Mouse (Mus musculus) hindbrain, embryonic 11.5 days (tissue): ENCODE results near the gene Chek2. TPM values are rescaled to one million over a fixed set of nuclear protein-coding genes. Genes with fewer than 3 reads are reported as not detected.

Experiments used
- ATAC-seq: fragments of 200-750 bp; cut with Nextera tagmentation; 2 replicates; pipeline ENCODE4 v1.8.0; 2017; ENCODE audit warnings: mild to moderate bottlenecking, moderate TSS enrichment, moderate library complexity; ENCODE audit not compliant: low FRiP score
- DNase-seq: peaks from one replicate; pipeline ENCODE4 v3.0.0-alpha.2; 2015; ENCODE audit warnings: low spot score
- H3K27ac ChIP-seq: fragments of 300-500 bp; sonication (generic); 2 replicates; pipeline ENCODE4 v1.5.1; 2014; ENCODE audit warnings: mild to moderate bottlenecking, low read depth, low read length
- H3K27me3 ChIP-seq: fragments of 300-500 bp; sonication (generic); 2 replicates; pipeline ENCODE4 v1.6.1; 2014; ENCODE audit warnings: mild to moderate bottlenecking, low read length, moderate library complexity, mixed read lengths; ENCODE audit not compliant: control insufficient read depth, insufficient read depth
- H3K36me3 ChIP-seq: fragments of 300-500 bp; sonication (generic); 2 replicates; pipeline ENCODE4 v1.6.1; 2014; ENCODE audit warnings: mild to moderate bottlenecking, low read length, moderate library complexity, mixed read lengths; ENCODE audit not compliant: control insufficient read depth, insufficient read depth
- H3K4me1 ChIP-seq: fragments of 300-500 bp; sonication (generic); replicated peaks from 2 replicates; pipeline ENCODE4 v1.6.1; 2014; ENCODE audit warnings: low read length, mixed read lengths; ENCODE audit not compliant: control insufficient read depth, insufficient read depth
- H3K4me2 ChIP-seq: fragments of 300-500 bp; sonication (generic); replicated peaks from 2 replicates; pipeline ENCODE4 v1.6.1; 2014; ENCODE audit warnings: mild to moderate bottlenecking, low read depth, low read length
- H3K4me3 ChIP-seq: fragments of 300-500 bp; sonication (generic); 2 replicates; pipeline ENCODE4 v1.5.1; 2014; ENCODE audit warnings: low read depth, low read length
- H3K9ac ChIP-seq: fragments of 300-500 bp; sonication (generic); 2 replicates; pipeline ENCODE4 v1.6.1; 2014; ENCODE audit warnings: low read depth, low read length
- H3K9me3 ChIP-seq: fragments of 300-500 bp; sonication (generic); 2 replicates; pipeline ENCODE4 v1.6.1; 2016; ENCODE audit warnings: low read length; ENCODE audit not compliant: control insufficient read depth
- WGBS: fragments of 180-500 bp; shearing (Covaris S2); extraction: QIAGEN DNeasy Blood & Tissue Kit; methylation state at CpG from one replicate; pipeline ENCODE4 v1.1.7; 2014; 5-methylcytosine and 5-hydroxymethylcytosine counted together
- polyA plus RNA-seq: library from polyadenylated mRNA; unstranded; fragments of >200 nt; fragmentation: Nextera tagmentation; extraction: Ambion mirVana; gene quantifications from 2 replicates; pipeline ENCODE4 v1.2.1, GENCODE M21; 2014

Chek2 gene
- polyA plus RNA-seq, 1 experiment from 2014 or later = 24.3 TPM

DNA sequence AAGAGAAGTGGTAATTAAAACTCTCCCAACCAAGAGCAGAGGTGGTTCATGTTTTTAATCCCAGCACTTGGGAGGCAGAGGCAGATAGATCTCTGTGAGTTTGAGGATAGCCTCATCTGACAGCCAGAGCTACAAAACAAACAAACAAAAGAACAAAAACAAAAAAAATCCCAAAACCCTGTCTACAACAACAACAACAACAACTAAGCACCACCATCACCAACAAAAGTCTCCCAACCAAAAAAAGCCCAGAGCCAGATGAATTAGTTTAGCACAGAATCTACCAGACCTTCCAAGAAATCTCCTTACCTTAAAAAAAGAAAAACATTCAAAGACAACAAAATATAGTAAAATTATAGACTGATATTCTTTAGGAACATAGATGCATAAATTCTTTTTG lies 60.6 kb downstream of the Chek2 start:
- peaks cover 5% of the 10 kb centered on the region; the same call in 1 of the 2 replicates for H3K4me1 ChIP-seq
- H3K9ac ChIP-seq = no peak overlapping the region
- no peaks in the 10 kb centered on the region for H3K9me3 ChIP-seq
- DNase-seq (no peak), ATAC-seq (no peak)
- H3K36me3 ChIP-seq = no peaks in the 10 kb centered on the region
- H3K27me3 ChIP-seq = no peaks in the 10 kb centered on the region
- H3K4me3 ChIP-seq = no peak overlapping the region
- H3K27ac ChIP-seq = no peak overlapping the region
- no peak overlapping the region for H3K4me2 ChIP-seq

DNA sequence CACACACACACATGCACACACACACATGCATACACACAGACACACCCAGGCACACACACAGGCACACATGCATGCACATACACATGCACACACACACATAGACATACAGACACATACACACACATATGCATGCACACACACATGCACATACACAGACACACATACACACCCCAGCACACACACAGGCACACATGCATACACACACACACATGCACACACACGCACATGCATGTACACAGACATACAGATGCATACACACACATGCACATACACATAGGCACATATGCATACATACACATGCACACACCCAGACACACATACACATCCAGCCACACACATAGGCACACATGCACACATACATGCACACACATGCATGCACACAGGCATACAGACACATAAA lies 66.9 kb downstream of the Chek2 start:
- no peak for ATAC-seq

DNA sequence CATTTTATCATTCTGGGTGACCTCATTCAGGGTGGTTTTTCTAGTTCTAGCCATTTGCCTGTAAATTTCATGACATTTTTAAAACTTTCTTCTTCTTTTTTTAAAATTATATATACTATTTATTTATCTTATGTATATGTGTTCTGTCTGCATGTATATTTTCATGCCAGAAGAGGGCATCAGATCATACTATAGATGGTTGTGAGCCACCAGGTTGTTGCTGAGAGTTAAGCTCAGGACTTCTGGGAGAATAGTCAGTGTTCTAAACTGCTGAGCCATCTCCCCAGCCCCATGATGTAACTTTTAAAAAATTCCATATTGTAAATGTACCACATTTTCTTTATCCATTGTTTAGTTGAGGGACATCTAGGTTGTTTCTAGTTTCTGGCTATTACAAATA lies 69.1 kb downstream of the Chek2 start:
- no peaks in the 10 kb centered on the region for H3K4me1 ChIP-seq
- no peaks in the 10 kb centered on the region for H3K36me3 ChIP-seq
- ATAC-seq = no peak
- H3K9ac ChIP-seq = no peak overlapping the region
- H3K27me3 ChIP-seq = no peaks in the 10 kb centered on the region
- no peak overlapping the region for H3K4me3 ChIP-seq
- H3K27ac ChIP-seq = no peak overlapping the region
- H3K9me3 ChIP-seq = no peaks in the 10 kb centered on the region
- DNase-seq = no peak
- no peak overlapping the region for H3K4me2 ChIP-seq

More for the DNA sequence above, 66.9 kb downstream of the Chek2 start:
- H3K4me2 ChIP-seq = no peak overlapping the region
- no peaks in the 10 kb centered on the region for H3K4me1 ChIP-seq
- 97% methylated on average over 1 of the region's 1 CpGs for WGBS
- H3K4me3 ChIP-seq = no peak overlapping the region
- H3K27ac ChIP-seq = no peak overlapping the region
- H3K9ac ChIP-seq = no peak overlapping the region
- H3K27me3 ChIP-seq = no peaks in the 10 kb centered on the region
- DNase-seq = no peak
- no peaks in the 10 kb centered on the region for H3K9me3 ChIP-seq
- H3K36me3 ChIP-seq = no peaks in the 10 kb centered on the region

DNA sequence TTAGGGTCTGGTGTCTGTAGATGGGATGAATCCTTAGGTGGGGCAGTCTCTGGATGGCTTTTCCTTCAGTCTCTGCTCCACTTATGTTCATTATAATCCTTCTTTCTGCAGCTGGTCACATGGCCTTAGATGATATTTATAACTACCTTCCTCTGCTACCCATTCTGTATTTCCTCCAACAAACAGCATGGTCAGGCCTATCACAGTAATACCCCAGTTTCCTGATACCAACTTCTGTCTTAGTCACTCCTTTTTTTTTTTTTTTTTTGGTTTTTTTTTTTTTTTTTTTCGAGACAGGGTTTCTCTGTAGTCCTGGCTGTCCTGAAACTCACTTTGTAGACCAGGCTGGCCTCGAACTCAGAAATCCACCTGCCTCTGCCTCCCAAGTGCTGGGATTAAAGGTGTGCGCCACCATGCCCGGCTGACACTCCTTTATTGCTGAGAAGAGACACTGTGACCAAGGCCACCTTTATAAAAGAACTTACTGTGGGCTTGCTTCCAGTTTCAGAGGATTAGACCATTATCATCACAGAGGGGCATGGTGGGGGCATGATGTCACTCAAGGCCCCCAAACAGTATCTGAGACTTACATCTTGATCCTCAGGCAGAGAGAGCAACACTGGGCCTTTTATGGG lies 70.3 kb downstream of the Chek2 start:
- WGBS = 83% methylated on average over 4 of the region's 4 CpGs
- H3K36me3 ChIP-seq = no peaks in the 10 kb centered on the region
- no peaks in the 10 kb centered on the region for H3K9me3 ChIP-seq
- no peak overlapping the region for H3K9ac ChIP-seq
- no peaks in the 10 kb centered on the region for H3K4me1 ChIP-seq
- DNase-seq (no peak), ATAC-seq (no peak)
- H3K27ac ChIP-seq = no peak overlapping the region
- no peak overlapping the region for H3K4me2 ChIP-seq
- H3K4me3 ChIP-seq = no peak overlapping the region
- H3K27me3 ChIP-seq = no peaks in the 10 kb centered on the region

DNA sequence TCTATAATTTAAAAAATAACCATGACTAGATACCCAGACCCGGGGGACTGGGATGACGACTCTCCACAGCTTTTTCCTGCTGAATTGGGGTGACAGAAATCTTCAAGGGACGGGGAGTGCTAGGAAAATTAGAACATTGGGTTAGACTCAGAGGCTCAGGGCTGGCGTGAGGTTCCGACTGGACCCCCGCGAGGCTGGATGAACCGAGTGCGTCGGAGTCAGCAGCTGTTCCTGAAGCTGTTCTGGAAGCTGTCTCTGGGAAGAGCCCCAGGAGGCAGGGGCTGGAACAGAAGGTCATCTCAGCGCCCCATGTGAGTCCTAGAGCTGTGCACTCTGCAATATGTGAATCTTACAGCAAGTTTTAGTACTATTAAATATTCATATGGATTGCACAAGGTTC lies 75.1 kb downstream of the Chek2 start:
- WGBS = 78% methylated on average over 11 of the region's 11 CpGs
- DNase-seq (no peak), ATAC-seq (no peak)
- no peak overlapping the region for H3K27ac ChIP-seq
- no peaks in the 10 kb centered on the region for H3K4me1 ChIP-seq
- no peaks in the 10 kb centered on the region for H3K36me3 ChIP-seq
- no peak overlapping the region for H3K4me3 ChIP-seq
- no peaks in the 10 kb centered on the region for H3K9me3 ChIP-seq
- H3K9ac ChIP-seq = no peak overlapping the region
- H3K4me2 ChIP-seq = no peak overlapping the region
- no peaks in the 10 kb centered on the region for H3K27me3 ChIP-seq

DNA sequence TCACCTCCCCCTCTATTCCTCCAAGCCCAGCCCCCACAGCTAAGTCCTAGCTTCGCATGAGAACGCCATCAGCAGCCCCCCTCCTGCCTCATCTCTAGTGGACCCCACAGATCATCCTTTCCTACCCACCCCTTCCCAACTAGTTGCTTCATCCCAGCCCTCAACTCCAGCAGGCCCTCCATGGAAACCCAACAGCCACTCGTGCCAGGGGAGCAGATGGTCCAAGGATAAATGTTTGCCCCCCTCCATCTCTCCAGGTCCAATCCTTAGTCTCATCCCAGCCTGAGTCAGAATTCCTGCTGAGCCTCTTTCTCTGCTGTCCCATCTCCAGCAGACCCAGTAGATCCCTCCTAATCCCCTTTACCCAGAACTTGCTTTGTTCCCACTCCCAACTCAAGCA lies 76.5 kb downstream of the Chek2 start:
- 77% methylated on average over 3 of the region's 3 CpGs for WGBS
- H3K27me3 ChIP-seq = no peaks in the 10 kb centered on the region
- DNase-seq (no peak), ATAC-seq (no peak)
- no peaks in the 10 kb centered on the region for H3K4me1 ChIP-seq
- no peak overlapping the region for H3K9ac ChIP-seq
- H3K4me2 ChIP-seq = no peak overlapping the region
- no peak overlapping the region for H3K27ac ChIP-seq
- H3K4me3 ChIP-seq = no peak overlapping the region
- H3K9me3 ChIP-seq = no peaks in the 10 kb centered on the region
- no peaks in the 10 kb centered on the region for H3K36me3 ChIP-seq

DNA sequence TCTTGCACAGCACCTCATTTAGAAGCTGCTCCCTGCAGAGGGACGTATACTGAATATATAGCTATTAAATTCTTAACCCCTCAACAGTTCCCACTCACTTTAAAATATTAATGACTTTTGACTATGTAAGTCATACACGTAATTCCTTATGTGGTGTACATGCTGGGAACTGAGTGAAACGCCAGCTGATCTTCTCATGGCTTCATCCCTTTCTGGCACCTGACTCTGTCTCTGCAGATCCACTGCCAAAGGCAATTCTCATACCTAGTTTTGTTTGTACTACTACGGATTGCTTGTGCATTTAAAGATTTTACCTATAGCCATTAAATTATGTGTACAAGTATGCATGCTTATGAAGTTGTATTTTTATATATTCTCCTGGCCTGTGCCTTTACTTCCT lies 79.8 kb downstream of the Chek2 start:
- H3K27ac ChIP-seq = no peak overlapping the region
- no peak overlapping the region for H3K9ac ChIP-seq
- no peaks in the 10 kb centered on the region for H3K27me3 ChIP-seq
- H3K4me1 ChIP-seq = no peaks in the 10 kb centered on the region
- DNase-seq (no peak), ATAC-seq (no peak)
- H3K4me2 ChIP-seq = no peak overlapping the region
- no peaks in the 10 kb centered on the region for H3K9me3 ChIP-seq
- WGBS = 85% methylated on average over 4 of the region's 4 CpGs
- H3K36me3 ChIP-seq = no peaks in the 10 kb centered on the region
- H3K4me3 ChIP-seq = no peak overlapping the region

DNA sequence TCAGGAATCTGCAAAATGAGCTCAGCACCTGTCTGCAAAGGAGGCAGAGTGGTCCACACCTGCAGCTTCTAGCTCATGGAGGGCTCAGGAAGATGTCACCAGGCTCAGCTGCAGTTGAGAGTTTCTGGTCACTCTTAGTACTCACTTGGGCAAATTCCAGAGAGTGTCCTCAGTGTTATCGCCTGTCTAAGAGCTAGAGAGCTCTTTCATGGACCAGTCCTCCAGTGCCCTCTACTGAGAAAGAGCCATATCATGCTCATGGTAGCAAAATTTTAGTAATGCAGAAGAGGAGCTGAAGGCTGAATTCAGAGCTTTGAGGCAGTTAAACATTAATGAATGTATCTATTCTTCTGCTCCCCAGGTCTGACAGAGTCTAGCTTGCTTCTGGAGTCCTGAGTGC lies 83.6 kb downstream of the Chek2 start:
- no peak overlapping the region for H3K27ac ChIP-seq
- H3K27me3 ChIP-seq = no peaks in the 10 kb centered on the region
- no peak overlapping the region for H3K9ac ChIP-seq
- ATAC-seq (no peak), DNase-seq (no peak)
- 42% methylated on average over 1 of the region's 1 CpGs for WGBS
- H3K36me3 ChIP-seq = no peaks in the 10 kb centered on the region
- no peaks in the 10 kb centered on the region for H3K4me1 ChIP-seq
- no peak overlapping the region for H3K4me3 ChIP-seq
- H3K4me2 ChIP-seq = no peak overlapping the region
- H3K9me3 ChIP-seq = no peaks in the 10 kb centered on the region
